Mouse (Mus musculus) heart, embryonic 14.5 days (tissue): ENCODE measurements around the gene Iffo1. TPM values are rescaled to one million over a fixed set of nuclear protein-coding genes. Genes with fewer than 3 reads are reported as not detected.

Experiments used
- ATAC-seq: fragments of 200-750 bp; cut with Nextera tagmentation; 2 replicates; pipeline ENCODE4 v1.8.0; 2017; ENCODE audit warnings: low read depth, moderate TSS enrichment; ENCODE audit not compliant: insufficient number of reproducible peaks, insufficient read depth, low FRiP score
- H3K27ac ChIP-seq, 2 experiments: fragments of 200-500 bp in 1 of 2; fragments of 300-500 bp in 1 of 2; sonication (generic) in 1 of 2; replicated peaks in 1 of 2; 2 replicates each; pipeline ENCODE4 v1.5.1; 2012 to 2014; ENCODE audit warnings: low read depth in 2 of 2, low read length in 2 of 2, control low read depth in 1 of 2, mild to moderate bottlenecking in 1 of 2, mixed read lengths in 1 of 2; ENCODE audit not compliant: control insufficient read depth in 1 of 2, insufficient read depth in 1 of 2
- H3K27me3 ChIP-seq: fragments of 300-500 bp; sonication (generic); 2 replicates; pipeline ENCODE4 v1.6.1; 2014; ENCODE audit warnings: mild to moderate bottlenecking, low read length, control low read depth; ENCODE audit not compliant: control insufficient read depth, insufficient read depth
- H3K36me3 ChIP-seq: fragments of 300-500 bp; sonication (generic); 2 replicates; pipeline ENCODE4 v1.6.1; 2014; ENCODE audit warnings: mild to moderate bottlenecking, control low read depth, low read length, mixed read lengths; ENCODE audit not compliant: control insufficient read depth, insufficient read depth
- H3K4me1 ChIP-seq, 2 experiments: fragments of 200-500 bp in 1 of 2; fragments of 300-500 bp in 1 of 2; sonication (generic) in 1 of 2; 2 replicates each; pipeline ENCODE4 v1.6.1; 2012 to 2014; ENCODE audit warnings: low read length in 2 of 2, control low read depth in 1 of 2, mixed read lengths in 1 of 2; ENCODE audit not compliant: control insufficient read depth in 2 of 2, insufficient read depth in 2 of 2
- H3K4me2 ChIP-seq: fragments of 300-500 bp; sonication (generic); 2 replicates; pipeline ENCODE4 v1.6.1; 2014; ENCODE audit warnings: mild to moderate bottlenecking, low read length
- H3K4me3 ChIP-seq, 2 experiments: fragments of 200-500 bp in 1 of 2; fragments of 300-500 bp in 1 of 2; sonication (generic) in 1 of 2; 2 replicates each; pipeline ENCODE4 v1.5.1; 2012 to 2014; ENCODE audit warnings: low read length in 2 of 2, mild to moderate bottlenecking in 2 of 2, control low read depth in 1 of 2, low read depth in 1 of 2, moderate library complexity in 1 of 2; ENCODE audit not compliant: control insufficient read depth in 1 of 2, insufficient read depth in 1 of 2
- H3K9ac ChIP-seq: fragments of 300-500 bp; sonication (generic); 2 replicates; pipeline ENCODE4 v1.6.1; 2014; ENCODE audit warnings: mild to moderate bottlenecking, low read length
- H3K9me3 ChIP-seq: fragments of 300-500 bp; sonication (generic); 2 replicates; pipeline ENCODE4 v1.6.1; 2016; ENCODE audit warnings: low read length, control low read depth; ENCODE audit not compliant: control insufficient read depth
- WGBS: fragments of 180-500 bp; shearing (Covaris S2); extraction: QIAGEN DNeasy Blood & Tissue Kit; methylation state at CpG from one replicate; pipeline ENCODE4 v1.1.7; 2014; 5-methylcytosine and 5-hydroxymethylcytosine counted together
- polyA plus RNA-seq: library from polyadenylated mRNA; unstranded; fragments of >200 nt; fragmentation: Nextera tagmentation; extraction: Ambion mirVana; gene quantifications from 2 replicates; pipeline ENCODE4 v1.2.1, GENCODE M21; 2014

Gene Iffo1
- polyA plus RNA-seq, 1 experiment from 2014 or later = 9.7 TPM

GRCm38 (mm10) chr6:125190816-125191215 is 45.8 kb downstream of the Iffo1 start:
- Histone ChIP-seq H3K9me3 (no peaks in the 10 kb centered on the region), H3K27me3 (no peaks in the 10 kb centered on the region), H3K4me1 (peaks cover 2 to 21% of the 10 kb centered on the region in 2 experiments; a peak in 2 of 4 replicates), H3K4me2 (peak overlapping the region; percentile 90), H3K27ac (peak overlapping the region; percentile 86 to 100), H3K9ac (peak overlapping the region; percentile 92), H3K4me3 (peak overlapping the region; percentile 75 to 80), H3K36me3 (peaks cover 69% of the 10 kb centered on the region)
- ATAC-seq = no peak

GRCm38 (mm10) chr6:125191332-125192015 is 46.4 kb downstream of the Iffo1 start, which contains the start of the genes Ncapd2 and Mrpl51:
Ncapd2 (minus strand) TSS chr6:125191701.
Mrpl51 (plus strand) TSS chr6:125191801.
- peaks cover 62% of the 10 kb centered on the region for H3K36me3 ChIP-seq
- peak within 1 kb of the TSS; percentile 93 to 100 for H3K27ac ChIP-seq
- H3K4me2 ChIP-seq = peak within 1 kb of the TSS; percentile 90
- H3K4me3 ChIP-seq = peak within 1 kb of the TSS; percentile 75 to 80
- no peaks in the 10 kb centered on the region for H3K9me3 ChIP-seq
- peak within 1 kb of the TSS; percentile 92 for H3K9ac ChIP-seq
- peaks cover 2 to 21% of the 10 kb centered on the region in 2 experiments; a peak in 2 of 4 replicates for H3K4me1 ChIP-seq
- no peaks in the 10 kb centered on the region for H3K27me3 ChIP-seq
- WGBS = under 1% methylated on average over 54 of the region's 54 CpGs
- ATAC-seq = peak; percentile 94

GRCm38 (mm10) chr6:125192016-125192714 is 47.1 kb downstream of the Iffo1 start:
- Histone ChIP-seq H3K4me2 (peak overlapping the region; percentile 90), H3K27me3 (no peaks in the 10 kb centered on the region), H3K27ac (peak overlapping the region; percentile 93 to 100), H3K36me3 (peaks cover 55% of the 10 kb centered on the region), H3K9ac (peak overlapping the region; percentile 92), H3K9me3 (no peaks in the 10 kb centered on the region), H3K4me1 (peaks cover 2 to 21% of the 10 kb centered on the region in 2 experiments; a peak in 2 of 4 replicates), H3K4me3 (peak overlapping the region; percentile 55 to 80)
- ATAC-seq = peak; percentile 92; the same call in 1 of the 2 replicates
- WGBS = under 1% methylated on average over 34 of the region's 34 CpGs

GRCm38 (mm10) chr6:125192841-125193240 is 47.8 kb downstream of the Iffo1 start:
- Histone ChIP-seq H3K4me1 (peaks cover 2 to 21% of the 10 kb centered on the region in 2 experiments; a peak in 2 of 4 replicates), H3K4me2 (peak overlapping the region; percentile 90), H3K27ac (peak overlapping the region; percentile 93 to 100), H3K4me3 (peak overlapping the region; percentile 55 to 80), H3K9ac (peak overlapping the region; percentile 92), H3K27me3 (no peaks in the 10 kb centered on the region), H3K36me3 (peaks cover 49% of the 10 kb centered on the region), H3K9me3 (no peaks in the 10 kb centered on the region)
- ATAC-seq = no peak
- 27% methylated on average over 5 of the region's 5 CpGs for WGBS

- no peak overlapping the region for H3K9ac ChIP-seq
- H3K4me3 ChIP-seq = no peak overlapping the region
- no peak overlapping the region for H3K27ac ChIP-seq
- H3K36me3 ChIP-seq = peaks cover 43% of the 10 kb centered on the region
- peak overlapping the region; percentile 90 for H3K4me2 ChIP-seq
- no peak for ATAC-seq
- 46% methylated on average over 6 of the region's 7 CpGs for WGBS
- no peaks in the 10 kb centered on the region for H3K9me3 ChIP-seq
- no peaks in the 10 kb centered on the region for H3K27me3 ChIP-seq
- H3K4me1 ChIP-seq = peaks cover 2 to 21% of the 10 kb centered on the region in 2 experiments; a peak in 2 of 4 replicates
Observed at GRCm38 (mm10) chr6:125193390-125193789, 48.3 kb downstream of the Iffo1 start.

- ATAC-seq = no peak
- no peaks in the 10 kb centered on the region for H3K9me3 ChIP-seq
- H3K27me3 ChIP-seq = no peaks in the 10 kb centered on the region
- WGBS = 12% methylated on average over 1 of the region's 1 CpGs
- H3K36me3 ChIP-seq = peaks cover 27% of the 10 kb centered on the region
- H3K4me1 ChIP-seq = peaks cover 0 to 12% of the 10 kb centered on the region in 2 experiments; a peak in 2 of 4 replicates
- no peak overlapping the region for H3K9ac ChIP-seq
- no peak overlapping the region for H3K4me2 ChIP-seq
- H3K27ac ChIP-seq = no peak overlapping the region
- no peak overlapping the region for H3K4me3 ChIP-seq
Observed at GRCm38 (mm10) chr6:125195541-125196075, 50.6 kb downstream of the Iffo1 start.

- H3K9ac ChIP-seq = no peak overlapping the region
- H3K4me2 ChIP-seq = no peak overlapping the region
- H3K36me3 ChIP-seq = peaks cover 27% of the 10 kb centered on the region
- peaks cover 0 to 9% of the 10 kb centered on the region in 2 experiments; a peak in 2 of 4 replicates for H3K4me1 ChIP-seq
- H3K9me3 ChIP-seq = no peaks in the 10 kb centered on the region
- H3K4me3 ChIP-seq = no peak overlapping the region
- WGBS = 73% methylated on average over 3 of the region's 3 CpGs
- no peaks in the 10 kb centered on the region for H3K27me3 ChIP-seq
- no peak for ATAC-seq
- H3K27ac ChIP-seq = no peak overlapping the region
Observed at GRCm38 (mm10) chr6:125196301-125196700, 51.3 kb downstream of the Iffo1 start.
